Mouse (Mus musculus): ENCODE data around the gene Tecr.
"Not testable (repeated sequence)": the region's sequence is repeated elsewhere in the genome, so short reads cannot be mapped to it uniquely, and the experiment has no call there.

Gene Tecr

DNA sequence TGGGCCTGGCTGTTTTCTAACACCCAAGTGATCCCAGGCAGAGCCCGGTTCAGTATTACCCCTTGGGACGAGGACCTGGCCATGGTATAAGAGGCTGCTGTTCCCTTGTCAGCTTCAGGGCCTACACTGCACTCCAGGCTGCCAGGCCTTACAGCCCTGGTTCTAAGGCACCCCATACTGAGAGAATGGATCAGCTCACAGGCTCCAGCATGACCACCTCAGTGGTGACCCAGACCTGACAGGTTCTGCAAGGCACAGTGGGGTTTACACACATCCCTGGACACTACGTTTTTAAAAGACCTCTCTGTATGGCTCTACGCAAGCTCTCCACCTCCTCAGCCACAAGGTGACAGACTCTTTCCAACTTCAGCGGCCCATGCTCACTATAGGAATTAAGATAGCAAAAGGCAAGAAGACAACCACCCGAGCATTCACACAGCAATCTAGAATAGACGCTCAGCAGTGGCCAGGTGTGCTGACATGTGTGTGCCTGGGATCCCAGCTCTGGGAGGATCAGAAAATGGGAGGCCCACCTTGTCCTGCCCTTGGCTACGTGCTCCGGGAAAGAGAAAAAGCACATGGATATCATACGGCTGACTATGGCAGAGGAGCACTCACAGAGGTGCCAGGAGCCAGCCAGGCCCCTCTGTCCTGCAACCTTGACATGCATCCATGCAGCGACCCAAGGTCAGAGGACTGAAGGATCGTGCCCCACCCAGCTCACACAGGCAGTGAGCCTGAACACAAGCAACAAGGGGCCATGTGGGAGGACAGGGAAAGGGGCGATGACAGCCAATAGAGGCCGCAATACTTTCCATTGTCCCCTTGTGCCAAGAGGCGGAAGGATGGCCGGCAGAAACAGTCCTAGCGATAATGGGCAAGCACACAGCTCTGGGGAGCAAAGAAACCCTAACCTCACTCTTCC lies 29.4 kb downstream of the Tecr start:
- DNase-seq: peak; percentile 7

DNA sequence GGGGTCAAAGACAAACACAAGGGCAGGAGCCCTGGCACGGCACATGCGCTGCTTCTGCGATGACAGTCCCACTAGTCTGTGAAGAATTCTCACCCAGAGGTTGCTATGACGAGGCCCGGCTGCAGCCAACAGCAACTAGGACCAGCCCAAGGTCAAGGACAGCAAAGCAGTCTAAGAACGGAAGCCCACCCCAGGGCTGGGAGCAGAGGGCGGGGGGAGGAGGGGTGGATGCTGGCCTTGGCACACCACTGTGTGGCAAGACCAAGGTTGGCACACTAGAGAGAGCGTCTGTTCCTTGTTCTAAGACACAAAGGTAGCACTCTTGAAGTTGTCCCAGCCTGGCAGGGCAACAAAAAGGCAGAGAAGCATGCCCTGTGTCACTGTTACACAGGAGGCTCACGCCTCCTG lies 30.4 kb downstream of the Tecr start:
- DNase-seq: peak; percentile 35

DNA sequence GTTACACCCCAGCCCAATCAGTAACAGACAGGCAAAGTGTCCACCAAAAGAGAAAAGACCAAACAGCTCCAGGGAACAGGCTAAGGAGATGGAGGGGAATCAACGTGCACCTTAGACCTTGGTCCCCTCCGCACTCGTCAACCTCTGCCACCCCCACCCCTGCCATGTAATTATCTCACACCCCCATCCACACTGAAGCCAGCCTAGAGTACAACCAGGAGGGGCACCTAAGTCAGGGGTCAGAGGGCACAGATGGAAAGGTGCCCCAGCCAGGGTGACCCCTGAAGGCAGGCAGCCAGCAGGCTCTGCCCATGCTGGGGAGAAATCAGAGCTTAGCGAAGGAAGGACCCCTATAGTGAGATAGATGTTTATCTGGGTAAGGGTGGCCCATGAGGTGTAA lies 30.9 kb downstream of the Tecr start:
- DNase-seq: no peak

DNA sequence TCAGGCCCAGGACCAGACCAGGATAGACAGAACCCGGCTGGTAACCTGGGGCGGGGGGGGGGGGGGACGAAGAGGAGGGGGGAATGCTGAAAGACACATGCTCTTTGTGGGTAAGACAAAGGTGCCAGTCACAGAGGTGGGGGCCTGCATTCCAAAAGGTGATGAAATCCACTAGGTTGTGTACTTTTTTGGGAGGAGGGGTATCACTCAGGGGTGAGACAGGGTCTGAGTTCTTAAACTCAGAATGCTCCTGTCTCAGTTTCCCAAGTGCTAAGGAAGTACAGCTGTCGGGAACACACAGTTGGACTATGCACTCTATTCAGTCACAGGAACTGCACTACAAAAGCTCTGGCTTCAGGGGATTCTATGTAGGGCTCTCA lies 31.3 kb downstream of the Tecr start:
- peak; percentile 4 for DNase-seq

DNA sequence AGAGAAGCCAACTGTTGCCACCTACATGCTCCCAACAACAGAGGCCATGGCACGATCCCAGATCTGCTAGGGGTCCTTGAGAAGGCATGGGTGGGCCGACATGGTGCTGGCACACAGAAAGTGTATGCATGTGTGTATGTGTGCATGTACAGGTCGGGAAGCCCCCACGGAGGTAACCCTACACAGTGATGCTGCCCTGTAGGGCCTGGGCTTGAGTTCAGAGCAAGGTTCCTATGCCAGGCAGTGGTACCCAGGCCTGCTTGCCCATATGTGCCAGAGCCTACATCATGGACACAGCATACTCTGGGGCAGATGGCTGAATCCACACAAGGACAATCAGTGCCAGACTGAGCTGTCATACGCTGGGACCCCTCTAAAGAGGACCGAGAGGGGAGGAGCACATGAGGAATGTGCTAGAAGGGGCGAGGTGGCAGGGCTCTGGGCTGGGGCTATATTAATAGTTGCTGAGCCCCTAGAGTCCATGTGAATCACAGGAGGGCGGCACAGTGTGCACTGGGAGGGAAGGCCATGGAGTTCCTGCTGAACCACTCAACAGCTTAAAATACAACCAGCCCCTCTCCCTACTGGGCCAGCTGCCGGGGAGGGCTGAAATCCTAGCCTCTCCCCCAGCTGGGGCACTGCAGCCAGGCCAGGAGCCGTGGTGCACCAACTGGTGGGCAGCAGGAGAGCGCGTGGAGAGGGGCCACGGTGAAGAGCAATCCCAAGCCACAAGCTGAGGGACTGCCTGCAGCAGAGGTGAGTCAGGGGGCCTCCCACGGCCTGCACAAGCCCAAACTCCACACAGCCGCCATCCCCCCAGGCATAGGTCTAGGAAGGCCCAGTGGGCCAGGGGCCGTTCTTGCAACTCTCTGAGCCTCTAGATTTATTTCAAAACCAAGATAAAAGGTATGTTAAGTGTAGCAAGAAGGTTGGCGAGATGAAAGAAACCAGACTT lies 31.9 kb downstream of the Tecr start:
- DNase-seq: peak; percentile 12

DNA sequence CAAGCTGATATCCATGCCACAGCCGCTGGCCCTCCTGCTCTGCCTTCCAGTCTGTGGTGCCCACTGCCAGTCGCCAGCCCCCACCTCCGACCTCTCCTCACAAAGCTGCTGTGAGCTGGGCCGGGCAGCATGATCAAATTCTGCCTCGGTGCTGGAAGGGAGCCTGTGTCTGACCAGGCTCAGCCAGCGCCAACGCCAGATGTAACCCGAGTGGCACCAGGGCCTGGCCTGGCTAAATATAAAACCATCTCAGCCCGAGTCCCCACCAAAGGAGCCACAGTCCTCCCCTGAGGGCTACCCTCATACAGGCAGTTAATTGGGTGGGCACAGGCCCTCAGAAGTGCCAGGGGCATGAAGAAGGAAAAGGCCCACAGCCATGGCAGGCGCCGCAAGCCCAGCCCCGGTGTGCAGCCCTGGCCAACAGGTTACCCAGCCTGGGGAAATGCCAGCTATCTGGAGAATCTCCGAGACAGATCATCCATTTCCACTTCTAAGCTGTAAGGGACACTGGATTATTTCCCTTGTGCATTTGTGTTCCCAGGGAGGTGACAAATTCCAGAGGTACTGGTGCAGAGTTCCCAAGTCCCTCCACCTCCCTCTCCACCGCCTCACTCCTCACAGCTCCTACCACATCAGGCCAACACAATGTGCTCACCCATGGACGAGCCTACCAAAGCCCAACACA lies 33.0 kb downstream of the Tecr start:
- DNase-seq: peak; percentile 18

DNA sequence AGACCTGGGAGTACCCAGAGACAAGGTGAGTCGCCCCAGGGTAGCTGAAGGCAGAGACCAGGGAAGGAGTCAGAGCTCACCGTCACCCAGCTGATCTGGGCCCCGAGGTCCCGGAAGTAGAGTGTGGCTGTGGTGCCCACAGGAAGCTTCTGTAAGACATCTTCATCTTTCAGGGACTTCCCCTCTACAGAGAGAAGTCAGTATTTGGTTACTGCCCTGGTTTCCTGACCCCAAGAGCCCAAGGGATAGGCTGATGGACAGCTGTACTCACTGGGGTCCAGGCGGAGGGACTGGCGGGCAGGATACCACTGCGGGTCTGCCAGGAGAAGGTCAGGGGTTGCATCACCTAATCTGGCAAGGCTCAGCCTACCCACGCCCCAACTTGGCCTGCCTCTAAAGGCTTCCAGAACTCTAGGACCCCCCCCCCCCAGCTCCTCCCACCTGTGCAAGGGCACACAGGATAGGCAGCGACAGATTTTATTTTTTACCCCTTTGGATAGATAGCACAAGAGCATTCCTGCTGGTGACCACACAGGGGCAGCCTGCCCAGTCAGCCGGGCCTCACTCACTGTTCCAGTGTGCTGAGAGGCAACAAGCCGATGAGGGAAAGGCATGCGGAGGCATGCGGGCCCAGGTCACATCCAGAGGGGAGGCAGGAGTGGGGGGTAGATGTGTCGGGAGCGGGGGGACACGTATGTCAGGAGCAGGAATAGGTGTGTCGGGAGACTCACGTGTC lies 34.5 kb downstream of the Tecr start:
- peak; percentile 24 for DNase-seq

DNA sequence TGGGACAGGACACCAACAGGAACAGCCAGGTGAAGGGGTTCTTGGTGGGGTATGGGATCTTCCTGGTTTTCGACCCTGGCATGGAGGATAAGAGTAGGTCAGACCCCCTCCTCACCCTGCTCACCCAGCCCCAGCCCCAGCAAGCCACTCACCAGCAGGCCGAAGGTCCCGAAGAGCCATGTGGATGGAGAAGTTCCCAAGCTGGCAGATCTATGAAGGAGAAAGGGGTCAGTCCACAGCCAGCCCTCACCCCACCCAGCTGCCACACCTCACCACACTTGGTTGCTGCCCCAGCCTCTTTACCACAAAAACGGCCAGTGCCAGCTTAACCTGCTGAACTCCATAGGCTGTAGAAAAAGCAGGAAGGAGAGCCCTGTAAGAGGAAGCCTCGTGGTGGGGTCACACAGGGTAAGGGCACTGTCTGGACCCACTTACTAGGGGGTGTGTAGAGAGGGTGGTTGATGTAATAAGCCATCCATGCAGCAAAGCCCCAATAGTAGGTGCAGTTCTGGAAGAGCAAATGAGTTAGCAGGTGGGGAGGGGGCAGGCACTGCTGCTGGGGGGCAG lies 35.4 kb downstream of the Tecr start:
- peak; percentile 4 for DNase-seq

DNA sequence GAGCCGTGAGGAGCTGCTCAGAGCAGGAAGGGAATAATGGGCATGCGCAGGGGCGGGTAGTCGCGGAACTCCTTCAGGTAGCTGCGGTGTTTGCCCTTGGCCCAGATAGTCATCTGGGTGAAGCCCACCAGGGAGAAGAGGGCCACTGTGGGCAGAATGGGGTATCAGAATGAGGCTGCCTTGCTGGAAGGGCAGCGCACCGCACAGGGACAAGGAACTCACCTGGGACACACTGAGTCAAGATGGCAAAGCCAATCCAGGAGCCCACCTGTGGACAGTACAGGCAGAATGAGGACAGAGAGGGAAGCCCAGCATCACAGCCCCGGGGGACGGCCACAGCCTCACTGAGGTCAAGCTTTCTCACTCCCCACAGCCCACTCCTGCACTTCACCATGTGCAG lies 36.0 kb downstream of the Tecr start:
- peak; percentile 3 for DNase-seq

DNA sequence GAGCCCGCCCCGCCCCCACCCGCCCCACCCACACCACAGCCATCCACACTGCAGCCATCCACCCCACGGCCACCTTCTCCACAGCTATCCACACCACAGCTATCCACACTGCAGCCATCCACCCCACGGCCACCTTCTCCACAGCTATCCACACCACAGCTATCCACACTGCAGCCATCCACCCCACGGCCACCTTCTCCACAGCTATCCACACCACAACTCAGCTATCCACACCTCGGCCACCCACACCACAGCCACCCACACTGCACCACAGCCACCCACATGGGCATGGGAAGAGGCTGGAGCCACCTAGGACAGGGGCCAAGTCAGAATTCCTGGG lies 36.8 kb downstream of the Tecr start:
- not testable (repeated sequence) for DNase-seq

DNA sequence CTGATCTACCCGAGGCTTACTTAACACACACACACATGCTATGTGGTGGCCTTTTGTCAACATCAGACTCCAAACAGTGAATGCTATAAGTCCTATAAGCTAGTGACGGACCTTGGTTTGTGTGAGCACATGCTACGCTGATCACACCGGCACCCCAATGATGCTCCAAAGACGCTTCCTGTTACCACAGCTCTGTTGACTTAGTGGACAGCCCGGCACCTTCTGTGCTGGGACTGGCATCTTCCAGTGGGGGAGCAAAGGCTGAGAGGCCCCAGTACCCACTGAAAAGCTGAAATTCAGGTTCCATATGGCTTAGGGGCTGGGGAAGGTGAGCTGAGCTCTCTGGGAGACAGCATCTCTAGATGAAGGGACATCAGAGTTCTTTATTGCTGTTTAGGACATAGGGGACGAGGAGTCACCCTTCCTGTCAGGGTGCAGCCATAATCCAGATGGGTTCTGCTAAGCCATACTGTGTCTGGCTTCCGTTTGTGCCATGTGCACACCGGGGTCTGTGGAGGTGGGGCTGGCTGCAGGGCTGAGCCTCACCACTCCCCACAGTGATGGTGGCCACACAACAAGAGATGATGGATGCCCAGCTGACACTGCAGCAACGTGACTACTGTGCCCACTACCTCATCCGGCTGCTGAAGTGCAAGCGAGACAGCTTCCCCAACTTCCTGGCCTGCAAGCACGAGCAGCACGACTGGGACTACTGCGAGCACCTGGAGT lies 37.3 kb downstream of the Tecr start:
- DNase-seq: peak; percentile 3

DNA sequence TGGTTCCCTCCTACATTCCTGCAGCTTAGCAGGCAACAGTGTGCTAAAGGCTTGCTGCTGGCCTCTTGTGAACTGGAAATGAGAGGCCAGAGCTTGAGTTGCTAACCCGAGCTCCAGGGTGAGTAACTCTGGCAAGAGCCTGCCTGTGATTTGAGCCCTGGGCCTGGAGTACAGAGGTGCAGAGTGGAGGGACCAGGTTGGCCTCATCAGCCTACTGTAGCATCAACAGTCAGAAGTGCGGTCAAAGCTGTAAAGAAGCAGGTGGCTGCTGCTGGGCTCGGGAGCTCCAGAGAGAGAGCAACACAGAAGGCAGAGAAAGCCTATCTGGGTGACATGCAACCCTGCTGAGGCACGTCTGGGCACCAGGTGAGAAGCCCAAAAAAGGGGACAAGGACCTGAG lies 38.6 kb downstream of the Tecr start:
- peak; percentile 10 for DNase-seq

DNA sequence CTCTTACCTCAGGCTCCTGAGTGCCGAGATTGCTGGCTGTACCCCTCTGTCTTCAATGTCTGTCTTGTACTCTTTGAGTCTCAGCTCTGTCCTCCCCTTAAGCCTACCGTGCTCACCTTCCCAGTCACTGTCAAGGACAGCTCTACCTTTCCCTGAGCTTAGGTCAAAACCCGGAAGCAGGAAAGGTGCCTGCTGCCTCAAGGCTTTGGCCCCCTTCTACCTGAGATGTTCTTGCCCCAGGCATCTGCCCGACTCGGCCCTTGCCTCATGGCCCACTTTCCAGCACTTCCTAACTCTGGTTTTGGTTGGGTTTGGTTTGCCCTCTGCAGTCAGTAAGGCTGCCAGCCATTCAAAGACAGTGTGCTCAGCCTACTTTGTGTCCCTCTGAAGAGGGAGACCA lies 39.0 kb downstream of the Tecr start:
- DNase-seq: no peak

DNA sequence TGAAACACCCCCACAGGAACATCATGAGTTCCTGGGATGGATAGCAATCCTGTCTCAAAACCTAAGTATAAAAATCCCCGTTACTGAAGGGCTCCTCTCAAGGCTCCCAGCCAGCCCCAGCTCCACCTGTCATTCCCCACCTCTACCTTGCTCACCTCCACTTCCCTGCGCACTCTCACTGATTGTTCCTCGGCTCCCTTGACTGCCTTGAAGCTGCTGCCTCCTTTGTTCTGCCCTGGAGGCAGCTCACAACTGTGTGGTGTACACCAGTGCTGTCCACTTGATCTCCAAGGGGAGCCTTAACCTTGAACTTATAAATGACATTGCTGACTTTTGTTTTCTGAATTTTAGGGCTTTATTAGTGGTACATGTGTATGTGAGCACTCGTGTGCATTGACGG lies 39.6 kb downstream of the Tecr start:
- DNase-seq: no peak

DNA sequence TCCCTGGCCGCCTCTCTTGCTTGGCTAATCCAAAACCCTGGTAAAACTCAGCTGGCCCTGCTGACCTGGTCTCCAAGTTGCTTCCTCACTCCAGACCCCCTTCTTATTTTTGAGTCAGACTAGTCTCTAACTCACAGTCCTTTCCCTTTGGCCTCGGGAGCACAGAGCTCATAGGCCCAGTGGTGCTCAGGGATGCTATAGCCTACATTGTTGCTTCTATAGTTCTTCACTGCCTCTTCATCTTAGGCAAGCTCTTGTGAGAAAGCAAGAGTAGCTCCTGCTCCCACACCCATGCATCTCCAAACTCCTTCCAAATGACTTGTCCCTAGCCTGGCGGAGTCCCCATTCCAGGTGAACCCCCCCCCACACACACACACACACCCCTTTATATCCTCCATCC lies 40.1 kb downstream of the Tecr start:
- DNase-seq: no peak

DNA sequence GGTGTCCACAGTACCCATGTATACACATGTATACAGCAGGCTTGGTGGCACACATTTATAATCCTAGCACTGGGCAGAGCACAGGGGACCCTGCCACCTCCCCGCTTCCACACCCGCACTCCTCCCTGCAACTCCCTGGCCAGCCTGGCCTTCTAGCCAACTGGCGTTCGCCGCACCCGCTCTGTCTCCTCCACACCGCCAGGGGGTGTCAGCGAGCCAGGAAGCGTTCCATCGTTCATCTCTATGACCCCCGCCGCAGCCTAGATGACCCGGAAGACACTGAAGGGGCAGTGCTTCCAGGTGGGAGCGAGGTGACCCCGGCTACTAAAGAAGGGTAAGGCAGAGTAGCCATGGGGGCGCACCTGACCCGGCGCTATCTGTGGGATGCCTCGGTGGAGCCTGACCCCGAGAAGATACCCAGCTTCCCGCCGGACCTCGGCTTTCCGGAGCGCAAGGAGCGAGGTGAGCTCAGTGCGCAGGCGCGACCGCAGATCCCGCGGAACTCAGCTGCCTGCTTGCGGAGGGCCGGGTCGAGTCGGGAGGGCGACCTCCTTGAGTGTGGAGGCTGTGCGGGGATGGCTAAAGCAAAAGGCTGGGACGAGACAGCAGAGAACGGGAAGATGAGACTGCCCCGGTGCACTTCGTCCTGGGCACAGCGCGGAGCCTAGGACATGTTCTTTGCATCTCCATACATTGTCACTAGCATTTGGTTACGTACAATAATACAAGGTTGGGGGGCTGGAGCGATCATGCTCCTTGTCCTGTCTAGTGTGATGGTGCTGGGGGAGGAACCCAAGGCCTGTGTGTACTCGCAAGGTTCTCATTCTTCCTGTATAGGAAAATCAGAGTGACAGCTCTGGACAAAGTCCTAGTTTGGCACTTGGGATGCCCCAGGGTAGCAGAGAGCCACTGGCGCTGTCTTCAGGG lies 41.0 kb downstream of the Tecr start, which contains the start of gene Ndufb7:
Gene Ndufb7 (plus strand): TSS at position 203 of the 927 bp plus-strand sequence.
- DNase-seq: peak; percentile 93

DNA sequence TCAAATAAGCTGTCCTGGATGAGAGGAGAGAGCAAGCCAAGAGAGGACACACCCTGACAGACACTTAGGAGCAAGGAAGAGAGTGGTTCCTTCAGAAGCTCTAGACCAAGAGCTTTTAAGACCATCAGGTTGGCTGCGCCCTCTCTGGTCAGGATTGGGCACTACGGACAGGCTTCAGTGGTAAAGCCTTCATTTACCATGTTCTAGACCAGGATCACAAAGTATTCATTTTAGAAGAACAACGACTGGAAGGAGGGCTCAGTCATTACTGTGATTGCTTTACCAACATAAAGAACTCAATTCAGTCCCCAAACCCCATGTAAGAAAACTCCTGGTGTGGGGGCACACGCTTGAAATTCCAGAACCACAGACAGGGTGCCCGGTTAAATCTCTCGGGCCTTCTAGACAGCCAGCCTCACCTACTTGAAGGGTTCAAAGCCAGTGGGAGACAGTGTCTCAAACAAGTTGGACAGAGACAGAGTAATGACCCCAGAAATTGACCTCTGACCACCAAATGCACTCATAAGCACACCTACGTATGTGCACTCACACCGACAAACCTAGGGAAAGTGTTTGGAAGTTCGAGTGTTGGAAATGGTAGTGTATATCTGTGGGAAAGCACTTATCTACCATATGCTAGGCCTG lies 41.9 kb downstream of the Tecr start:
- no peak for DNase-seq

DNA sequence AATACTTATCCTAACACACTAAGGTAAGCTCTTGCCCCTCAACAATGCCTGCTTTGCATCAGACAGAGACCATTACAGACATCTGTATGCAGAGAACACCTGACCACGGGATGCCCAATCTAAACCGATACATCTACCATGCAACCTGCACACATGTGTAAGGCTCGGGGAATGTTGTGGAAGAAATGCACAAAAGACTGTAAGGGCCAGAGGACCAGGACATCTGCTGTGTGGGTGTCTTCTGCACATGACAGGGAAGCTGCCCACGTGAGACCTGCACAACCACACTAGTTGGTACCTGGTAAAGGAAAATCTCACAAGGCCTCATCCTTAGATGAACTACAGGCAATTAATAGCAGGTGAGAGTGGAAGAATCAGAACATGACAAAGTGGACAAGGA lies 44.5 kb downstream of the Tecr start:
- no peak for DNase-seq

DNA sequence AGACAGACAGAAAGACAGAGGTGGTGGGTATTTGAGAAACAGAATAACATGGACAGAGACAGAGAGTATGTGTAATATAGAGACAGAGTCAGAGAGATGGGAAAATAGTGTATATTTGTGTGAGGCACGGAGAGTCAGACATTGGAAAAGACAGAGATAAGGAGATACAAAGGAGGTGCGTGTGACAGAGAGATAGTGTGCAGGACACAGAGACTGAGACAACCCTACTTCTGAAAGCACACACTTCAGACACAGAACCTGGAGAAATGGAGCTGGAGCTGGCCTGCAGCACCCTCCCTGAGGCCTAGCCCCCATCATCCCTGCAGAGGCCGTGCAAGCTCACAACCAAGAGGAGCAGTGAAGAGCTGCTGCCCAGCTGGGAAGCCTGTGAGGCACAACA lies 45.1 kb downstream of the Tecr start:
- DNase-seq: no peak

DNA sequence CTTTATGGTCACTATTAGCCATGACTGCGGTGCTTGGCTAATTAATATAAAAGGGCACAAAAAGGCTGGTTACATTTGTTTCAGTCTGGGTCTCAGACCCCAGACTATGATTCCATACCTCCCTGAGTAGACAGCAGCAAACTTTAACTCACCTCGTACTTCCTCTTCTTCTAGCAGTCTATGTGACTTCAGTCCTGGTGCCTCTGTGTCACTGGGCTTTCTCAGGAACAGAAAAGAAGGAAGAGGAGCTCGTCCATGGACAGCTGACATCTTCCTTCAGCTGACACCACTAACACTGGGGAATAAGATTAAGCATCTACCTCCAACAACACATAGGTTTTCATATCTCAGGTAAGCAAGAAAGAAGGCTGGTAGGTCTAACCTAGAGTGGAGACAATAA lies 72.0 kb downstream of the Tecr start, which contains the start of gene Olfr370:
Gene Olfr370 (plus strand): TSS at position 45 of the 400 bp plus-strand sequence.
- no peak for DNase-seq

Data from kidney, adult 11 months (tissue).